Mouse (Mus musculus): ENCODE measurements around the gene Olfr495.

Olfr495 gene

DNA sequence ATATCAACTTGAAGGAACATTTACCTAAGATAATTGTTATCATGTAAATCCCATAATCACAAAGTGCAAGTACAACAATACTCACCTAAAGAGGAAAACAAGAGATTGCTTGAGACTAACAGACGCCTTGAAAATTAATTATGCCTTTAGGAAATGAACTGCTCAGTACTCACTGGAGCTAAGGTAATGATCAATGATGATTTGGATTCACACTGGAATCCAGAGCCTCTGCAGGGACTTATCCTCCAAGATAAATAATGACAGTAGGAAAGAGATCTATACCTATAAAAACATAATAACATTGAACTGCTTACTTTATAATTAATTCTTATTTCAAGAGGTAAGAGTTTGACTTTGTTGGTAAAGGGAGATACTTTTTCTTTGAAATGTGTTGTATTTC is at the start of gene Olfr495:
Gene Olfr495, plus strand, starts transcription at position 301 of the 400 bp plus-strand sequence.
- DNase-seq (ENCODE audit: low spot score in 2 of 2) = no peak

GRCm38 (mm10) chr7:108346879-108347278 is 46.1 kb upstream of the Olfr495 start, which contains the start of gene Olfr493:
Gene Olfr493 (minus strand): TSS chr7:108346979.
- no peak for DNase-seq (ENCODE audit: low spot score in 2 of 2)

GRCm38 (mm10) chr7:108365035-108365434 is 27.9 kb upstream of the Olfr495 start, which contains the start of gene Olfr494:
Gene Olfr494 (plus strand): TSS chr7:108365335.
- no peak for DNase-seq (ENCODE audit: low spot score in 2 of 2)

GRCm38 (mm10) chr7:108420121-108420520 is 27.2 kb downstream of the Olfr495 start, which contains the start of gene Olfr497:
Gene Olfr497 (plus strand): TSS chr7:108420421.
- no peak for DNase-seq (ENCODE audit: low spot score in 2 of 2)
